Mouse (Mus musculus): ENCODE data around the gene Kng1. TPM values are rescaled to one million over a fixed set of nuclear protein-coding genes. Genes with fewer than 3 reads are reported as not detected.
"Not testable (repeated sequence)": the region's sequence is repeated elsewhere in the genome, so short reads cannot be mapped to it uniquely, and the experiment has no call there.

Kng1 gene
- total RNA-seq, 2 experiments from 2014 or later, result not detected

DNA sequence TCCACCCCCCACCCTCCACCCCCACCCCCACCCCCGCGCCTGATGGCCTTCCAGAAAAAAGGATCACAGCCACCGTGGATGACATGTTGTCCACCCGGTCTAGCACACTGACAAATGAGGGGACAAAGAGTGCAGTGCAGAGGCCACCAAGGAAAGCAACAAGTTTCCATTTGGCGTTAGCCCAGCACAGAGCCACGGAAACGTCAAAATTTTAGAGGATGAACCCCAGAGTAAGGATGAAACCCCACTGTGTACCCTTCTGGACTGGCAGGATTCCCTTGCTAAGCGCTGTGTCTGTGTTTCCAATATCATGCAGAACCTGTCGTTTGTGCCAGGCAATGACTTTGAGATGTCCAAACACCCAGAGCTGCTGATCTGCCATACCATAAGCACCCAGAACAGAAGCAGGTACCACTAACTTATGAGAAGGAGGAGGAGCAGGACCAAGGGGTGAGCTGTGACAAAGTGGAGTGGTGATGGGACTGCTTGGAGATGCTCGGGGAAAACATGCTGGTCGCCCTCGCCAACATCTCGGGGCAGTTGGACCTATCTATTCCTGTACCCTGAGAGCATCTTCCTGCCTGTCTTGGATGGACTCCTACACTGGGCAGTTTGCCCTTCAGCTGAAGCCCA, 35.8 kb downstream of the Kng1 start:
- DNase-seq (ENCODE audit: low spot score in 2 of 2), result no peak

- no peak for DNase-seq (ENCODE audit: low spot score in 2 of 2)
Measured at GRCm38 (mm10) chr16:23094136-23094535, 36.5 kb downstream of the Kng1 start.

DNA sequence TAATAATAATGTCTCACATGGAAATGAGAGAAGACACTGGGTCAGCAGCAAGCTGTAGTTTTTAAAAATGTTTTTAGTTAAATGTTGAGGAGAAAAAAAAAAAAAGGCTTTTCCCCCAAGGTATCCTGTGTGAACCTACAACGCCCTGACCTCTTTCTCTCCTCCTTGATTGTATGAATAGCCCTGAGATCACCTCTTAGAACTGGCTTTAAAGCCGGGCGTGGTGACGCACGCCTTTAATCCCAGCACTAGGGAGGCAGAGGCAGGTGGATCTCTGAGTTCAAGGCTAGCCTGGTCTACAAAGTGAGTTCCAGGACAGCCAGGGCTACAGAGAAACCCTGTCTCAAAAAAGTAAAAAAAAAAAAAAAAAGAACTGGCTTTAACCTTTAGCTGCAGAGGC, 37.9 kb downstream of the Kng1 start:
- DNase-seq (ENCODE audit: low spot score in 2 of 2), result not testable (repeated sequence)

GRCm38 (mm10) chr16:23096886-23097285, 39.2 kb downstream of the Kng1 start:
- DNase-seq (ENCODE audit: low spot score in 2 of 2), result not testable (repeated sequence)

- peak; percentile 37 to 39 for DNase-seq (ENCODE audit: low spot score in 2 of 2)
Measured at GRCm38 (mm10) chr16:23097290-23098104, 39.8 kb downstream of the Kng1 start.

DNA sequence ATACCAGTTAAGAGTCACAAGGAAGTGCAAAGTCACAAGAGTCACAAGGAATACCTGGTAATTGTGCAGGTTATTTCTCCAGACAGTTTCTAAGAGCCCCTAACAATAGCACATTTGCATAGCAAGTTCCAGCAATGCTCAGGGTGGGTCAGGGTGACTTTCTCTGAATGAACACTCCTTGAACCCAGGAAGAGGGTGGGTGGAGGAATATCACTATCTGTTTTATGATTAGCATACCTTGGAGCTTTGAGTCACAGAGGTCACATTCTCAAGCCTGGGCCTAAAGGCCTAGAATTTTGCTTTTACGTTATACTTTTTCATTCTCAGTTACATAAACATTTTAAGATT, 40.4 kb downstream of the Kng1 start:
- not testable (repeated sequence) for DNase-seq (ENCODE audit: low spot score in 2 of 2)

GRCm38 (mm10) chr16:23099632-23100031, 42.0 kb downstream of the Kng1 start:
- DNase-seq (ENCODE audit: low spot score in 2 of 2), result no peak

DNA sequence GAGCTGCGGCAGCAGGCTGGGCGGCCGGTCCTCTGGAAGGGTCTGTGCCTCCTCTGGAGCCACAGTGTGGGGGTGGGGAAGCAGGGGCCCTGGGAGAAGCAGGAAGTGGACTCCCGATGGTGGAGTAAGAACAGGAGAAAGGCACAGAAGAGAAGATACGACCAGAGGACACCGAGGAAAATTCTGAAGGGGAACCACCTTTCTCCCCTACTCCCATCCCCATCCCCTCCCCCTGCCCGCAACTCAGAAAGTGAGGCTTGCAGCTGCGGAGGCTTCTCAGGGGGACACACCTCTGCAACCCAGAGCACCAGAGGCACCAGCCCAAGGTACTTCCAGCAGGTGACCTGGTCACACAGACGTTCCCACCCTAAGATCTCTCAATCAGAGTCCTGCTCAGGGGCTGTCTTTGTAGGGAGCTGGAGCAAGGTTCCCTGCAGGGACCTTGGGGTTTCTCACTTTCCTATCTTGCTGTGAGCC, 42.5 kb downstream of the Kng1 start:
- DNase-seq (ENCODE audit: low spot score in 2 of 2), result no peak

GRCm38 (mm10) chr16:23100613-23101012, 42.9 kb downstream of the Kng1 start:
- DNase-seq (ENCODE audit: low spot score in 2 of 2), result no peak

DNA sequence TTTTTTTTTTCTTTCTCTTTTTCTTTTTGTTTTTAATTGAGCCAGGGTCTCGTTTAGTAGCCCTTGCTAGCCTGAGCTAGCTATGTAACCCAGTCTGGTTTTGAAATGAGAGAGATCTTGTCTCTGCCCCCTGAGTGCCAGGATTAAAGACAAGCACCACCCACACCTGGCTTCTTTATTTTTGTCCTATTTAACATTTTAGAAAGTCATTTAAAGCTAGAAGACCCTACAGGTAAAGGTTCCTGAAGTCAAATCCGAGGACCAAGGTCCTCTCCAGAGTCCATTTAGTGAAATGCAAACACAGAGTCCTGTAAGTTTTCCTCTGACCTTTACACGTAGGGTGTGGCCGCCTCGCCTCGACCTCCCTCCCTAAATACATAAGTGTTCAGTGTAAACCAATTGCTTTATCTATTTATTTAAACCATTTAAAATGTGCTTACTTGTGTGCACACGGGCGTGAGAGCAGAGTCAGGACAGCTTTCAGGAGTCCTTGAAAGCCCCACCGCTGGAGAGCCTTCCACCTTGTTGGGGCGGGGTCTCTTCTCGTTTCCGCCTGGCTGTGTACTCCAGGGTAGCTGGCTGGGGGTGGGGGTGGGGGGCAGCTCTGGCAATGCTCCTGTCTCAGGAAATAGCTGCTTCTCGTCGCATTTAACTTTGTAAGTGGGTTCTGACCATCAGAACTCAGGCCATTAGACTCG, 44.8 kb downstream of the Kng1 start:
- no peak for DNase-seq (ENCODE audit: low spot score in 2 of 2)

DNA sequence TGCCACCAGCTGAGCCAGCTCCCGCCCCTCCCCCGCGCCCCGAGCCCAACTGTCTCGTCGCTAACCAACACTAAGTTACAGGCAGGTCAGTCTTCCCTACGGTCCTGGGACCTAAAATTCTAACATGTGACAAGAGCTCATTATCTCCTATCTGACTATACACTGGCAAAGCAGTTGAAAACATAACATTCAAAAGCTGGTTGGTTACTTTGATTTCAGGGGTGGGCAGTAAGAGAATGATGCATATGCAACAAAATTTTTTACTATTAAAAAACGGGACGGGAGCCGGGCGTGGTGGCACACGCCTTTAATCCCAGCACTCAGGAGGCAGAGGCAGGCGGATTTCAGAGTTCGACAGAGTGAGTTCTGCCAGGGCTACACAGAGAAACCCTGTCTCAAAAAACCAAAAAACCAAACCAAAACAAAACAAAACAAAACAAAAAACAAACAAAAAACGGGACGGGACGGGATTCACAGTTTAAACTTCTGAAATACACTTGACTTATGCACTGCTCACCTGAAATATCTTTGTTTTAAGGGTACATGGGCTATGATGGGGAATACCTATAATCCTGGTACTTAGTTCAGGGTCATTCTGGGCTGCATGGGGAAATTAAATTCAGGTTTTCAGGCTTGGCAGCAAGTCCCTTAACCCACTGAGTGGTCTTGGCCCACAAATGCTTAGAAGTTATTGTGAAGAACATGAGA, 45.5 kb downstream of the Kng1 start:
- DNase-seq (ENCODE audit: low spot score in 2 of 2), result no peak

- DNase-seq (ENCODE audit: low spot score in 2 of 2), result no peak
Measured at GRCm38 (mm10) chr16:23103841-23104240, 46.2 kb downstream of the Kng1 start.

- DNase-seq (ENCODE audit: low spot score in 2 of 2), result no peak
Measured at GRCm38 (mm10) chr16:23106121-23106520, 48.5 kb downstream of the Kng1 start.

DNA sequence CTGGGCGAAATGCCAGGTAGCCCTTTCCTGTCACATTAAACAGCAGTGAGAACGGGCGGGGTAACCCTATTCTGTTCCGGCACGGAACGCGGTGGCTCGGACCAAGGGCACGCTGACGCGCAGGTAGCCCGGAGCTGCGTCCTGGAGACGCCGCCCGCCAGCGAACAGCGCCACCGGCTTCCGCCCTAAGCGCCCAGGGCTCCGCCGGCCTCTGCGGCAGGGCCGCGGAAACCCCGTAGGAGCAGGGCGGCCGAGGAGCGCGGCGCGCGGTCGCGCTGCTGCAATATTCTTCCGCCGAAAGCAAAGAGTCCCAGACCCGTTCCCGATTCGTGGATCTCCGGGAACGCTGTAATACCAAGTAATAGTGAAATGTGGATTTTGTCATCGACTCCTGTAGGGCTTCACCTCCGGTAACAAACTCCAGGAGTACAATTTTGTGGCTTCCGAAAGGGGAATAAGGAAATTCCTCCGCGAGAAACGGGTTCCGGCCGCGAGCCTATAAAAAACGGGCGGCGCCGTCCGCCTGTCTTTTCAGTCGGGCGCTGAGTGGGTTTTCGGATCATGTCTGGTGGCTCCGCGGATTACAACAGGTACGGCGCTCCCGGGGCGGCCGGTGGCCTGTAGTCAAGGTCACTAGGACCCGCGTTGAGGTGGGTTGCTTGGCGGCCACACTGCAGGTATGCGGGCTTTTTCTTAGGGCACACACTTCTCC, 49.7 kb downstream of the Kng1 start, which contains the start of gene Eif4a2:
Eif4a2 (plus strand) TSS at position 214 of the 712 bp plus-strand sequence.
- peak; percentile 92 to 96 for DNase-seq (ENCODE audit: low spot score in 2 of 2)

DNA sequence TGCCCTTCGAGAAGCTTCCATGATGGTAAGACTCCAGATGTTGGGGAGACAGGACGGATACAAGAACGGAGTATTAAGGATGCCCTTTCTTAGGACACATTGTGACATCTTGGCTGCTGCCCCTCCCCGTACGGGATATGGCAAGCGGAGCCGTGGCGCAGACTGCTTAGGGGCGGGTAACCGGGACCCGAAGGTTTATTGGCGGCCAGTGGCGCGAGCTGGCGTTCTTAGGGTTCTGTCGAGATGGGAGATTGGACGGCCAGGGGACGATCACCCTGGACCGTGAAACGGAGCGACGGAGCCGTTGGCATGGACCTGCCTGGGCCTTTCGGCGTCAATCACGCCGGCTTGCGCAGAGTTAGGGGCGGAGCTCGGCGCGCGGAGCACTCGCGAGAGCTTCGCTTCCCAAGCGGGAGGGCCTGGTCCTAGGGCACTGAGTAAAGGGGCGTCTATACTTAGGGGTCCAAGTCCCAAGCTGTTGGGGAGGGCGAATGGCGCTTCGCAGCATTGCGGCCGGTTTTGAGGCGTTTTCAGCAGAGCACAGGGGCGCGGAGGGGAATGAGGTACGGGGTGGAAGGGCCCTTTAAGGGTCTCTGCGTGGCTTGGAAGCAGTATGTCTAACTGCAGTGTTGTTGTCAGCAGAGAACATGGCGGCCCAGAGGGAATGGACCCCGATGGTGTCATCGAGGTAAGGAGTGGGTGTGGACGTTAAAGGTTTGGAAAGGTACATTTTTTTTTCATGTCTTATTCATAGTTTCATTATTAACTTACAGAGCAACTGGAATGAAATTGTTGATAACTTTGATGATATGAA, 50.5 kb downstream of the Kng1 start:
- DNase-seq (ENCODE audit: low spot score in 2 of 2), result peak; percentile 81 to 84

DNA sequence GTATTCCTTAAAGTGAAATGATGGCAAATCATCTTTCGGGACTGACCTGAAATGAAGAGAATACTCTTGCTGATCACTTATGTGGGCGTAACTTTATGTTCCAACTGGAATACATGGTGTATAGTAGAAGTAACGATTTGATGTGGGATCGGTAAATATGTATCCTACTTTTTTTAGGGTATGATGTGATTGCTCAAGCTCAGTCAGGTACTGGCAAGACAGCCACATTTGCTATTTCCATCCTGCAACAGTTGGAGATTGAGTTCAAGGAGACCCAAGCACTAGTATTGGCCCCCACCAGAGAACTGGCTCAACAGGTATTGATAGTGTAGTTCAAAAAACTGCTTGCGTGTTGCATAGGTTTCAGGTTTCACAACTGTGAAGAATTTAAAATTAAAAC, 51.3 kb downstream of the Kng1 start:
- DNase-seq (ENCODE audit: low spot score in 2 of 2), result no peak

DNA sequence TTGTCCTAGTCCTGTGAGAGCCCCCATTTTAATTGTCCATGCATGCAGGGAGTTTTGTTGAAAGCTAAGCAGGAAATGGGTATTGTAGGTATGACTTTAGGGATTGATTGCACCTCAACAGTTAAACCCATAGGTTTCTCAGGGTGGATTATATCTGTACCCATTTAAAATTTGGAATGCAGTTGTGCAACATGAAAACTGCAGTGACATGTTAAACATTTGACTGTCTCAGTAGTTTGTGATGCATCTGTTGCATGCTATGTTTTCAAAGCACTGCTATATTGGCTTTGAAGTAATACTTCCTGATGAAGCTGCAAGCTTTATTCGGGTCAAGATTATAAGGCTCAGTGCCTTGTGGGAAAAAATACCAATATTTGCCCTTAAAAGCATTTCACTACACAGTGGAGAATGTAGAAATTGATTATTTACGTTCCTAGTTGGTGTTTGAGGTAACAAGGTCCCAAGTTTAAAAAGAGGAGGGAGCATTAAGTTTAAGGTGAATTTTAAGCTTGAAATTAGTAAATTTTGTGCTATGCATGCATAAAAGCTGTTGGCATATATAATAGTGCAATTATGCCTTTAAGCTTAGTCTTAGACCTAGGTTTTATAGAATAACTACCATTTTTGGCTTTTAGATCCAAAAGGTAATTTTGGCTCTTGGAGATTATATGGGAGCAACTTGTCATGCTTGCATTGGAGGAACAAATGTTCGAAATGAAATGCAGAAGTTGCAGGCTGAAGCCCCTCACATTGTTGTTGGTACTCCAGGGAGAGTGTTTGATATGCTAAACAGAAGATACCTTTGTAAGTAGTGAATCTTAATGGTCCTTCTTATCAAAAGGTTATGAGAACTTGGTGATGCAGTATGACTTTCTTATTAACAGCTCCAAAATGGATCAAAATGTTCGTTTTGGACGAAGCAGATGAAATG, 52.0 kb downstream of the Kng1 start:
- DNase-seq (ENCODE audit: low spot score in 2 of 2), result no peak

DNA sequence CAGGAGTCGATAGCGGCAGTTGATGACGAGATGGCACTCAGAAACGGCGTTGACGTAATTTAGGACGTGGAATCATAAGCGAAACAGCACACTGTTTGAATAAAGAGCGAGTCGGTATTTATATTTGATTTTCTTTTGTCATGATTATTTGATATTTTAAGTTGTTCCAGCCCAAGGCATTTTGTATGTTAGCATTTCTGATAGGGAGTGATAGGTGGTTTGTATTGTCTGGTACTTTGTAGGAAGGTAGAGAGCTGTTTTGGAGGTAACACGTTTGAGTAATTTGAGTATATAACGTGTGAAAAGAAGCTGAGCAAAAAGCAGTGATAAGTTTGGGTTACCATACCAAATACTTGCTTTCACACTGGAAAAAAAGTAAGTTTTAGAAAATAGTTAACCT, 54.7 kb downstream of the Kng1 start:
- DNase-seq (ENCODE audit: low spot score in 2 of 2), result no peak

Measured in layer of hippocampus, postnatal 14 days (tissue).